Mouse (Mus musculus) gastrocnemius, postnatal 36 days (tissue): Measurements from ENCODE around the gene Rhbdl2. TPM values are rescaled to one million over a fixed set of nuclear protein-coding genes. Genes with fewer than 3 reads are reported as not detected.

ENCODE experiments used
- DNase-seq, 2 experiments: peaks; one replicate each; pipeline ENCODE4 v3.0.0; 2022
- intact Hi-C: fragments of 180-260 bp; cut with DNase I; formaldehyde crosslinking; loops from one replicate; pipeline ENCODE4 v1.15.1; 2025
- total RNA-seq, 2 experiments: library from RNA; stranded (reverse); gene quantifications; 2 replicates each; pipeline ENCODE4 v1.2.3; 2021

Rhbdl2 gene
- total RNA-seq, 2 experiments from 2014 or later = not detected

GRCm38 (mm10) chr4:123810475-123811295 is 23.0 kb downstream of the Rhbdl2 start:
- no peak for DNase-seq
- intact Hi-C loops = no loop called here

- intact Hi-C loops = no loop called here
- DNase-seq = no peak
These were observed 24.9 kb downstream of the Rhbdl2 start for GRCm38 (mm10) chr4:123812525-123812924.

GRCm38 (mm10) chr4:123814030-123814501 is 26.4 kb downstream of the Rhbdl2 start:
- no peak for DNase-seq
- intact Hi-C loops = no loop called here

DNA sequence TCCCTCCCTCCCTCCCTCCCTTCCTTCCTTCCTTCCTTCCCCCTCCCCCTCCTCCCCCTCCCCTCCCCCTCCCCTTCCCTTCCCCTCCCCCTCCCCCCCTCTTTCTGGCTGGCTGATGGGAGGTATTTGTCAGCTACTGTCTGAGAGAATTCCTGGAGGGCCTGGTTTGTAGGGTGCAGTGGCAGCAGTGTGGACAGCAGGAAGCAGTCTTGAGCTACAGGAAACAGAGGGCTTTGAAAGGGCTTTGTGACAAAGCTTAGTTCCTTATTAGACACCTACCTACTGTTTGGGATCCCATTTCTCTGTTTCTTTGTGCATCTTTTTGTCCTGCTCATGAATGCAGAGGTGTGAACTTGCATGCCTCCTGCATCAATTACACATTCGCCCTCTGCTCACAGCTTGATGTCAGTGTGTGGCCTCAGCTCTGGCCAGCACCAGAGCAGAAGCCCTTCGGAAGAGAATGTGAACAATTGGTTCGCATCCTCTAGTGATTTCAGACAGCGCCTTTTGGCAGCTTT is 31.5 kb downstream of the Rhbdl2 start:
- intact Hi-C loops = no loop called here
- no peak for DNase-seq

DNA sequence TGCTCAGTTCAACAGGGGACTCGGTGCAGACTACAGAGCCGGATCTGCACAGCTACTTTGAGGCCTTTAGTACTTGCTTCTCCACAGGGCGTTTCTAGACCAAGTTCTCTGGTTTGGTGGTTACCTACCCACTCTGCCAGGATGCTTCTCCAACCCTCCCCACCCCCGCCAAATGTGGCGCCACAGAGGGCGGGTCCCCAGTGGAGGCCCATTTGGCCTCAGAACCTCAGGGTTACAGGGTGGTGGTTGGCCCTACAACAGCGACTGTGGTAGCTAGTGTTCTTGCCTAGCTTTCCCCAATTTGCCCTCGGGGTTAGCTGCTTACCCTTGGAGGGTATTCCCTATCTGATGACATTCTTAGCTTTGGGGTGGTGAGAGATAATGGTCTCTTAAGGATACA is 54.5 kb downstream of the Rhbdl2 start:
- intact Hi-C loops = no loop called here
- no peak for DNase-seq

DNA sequence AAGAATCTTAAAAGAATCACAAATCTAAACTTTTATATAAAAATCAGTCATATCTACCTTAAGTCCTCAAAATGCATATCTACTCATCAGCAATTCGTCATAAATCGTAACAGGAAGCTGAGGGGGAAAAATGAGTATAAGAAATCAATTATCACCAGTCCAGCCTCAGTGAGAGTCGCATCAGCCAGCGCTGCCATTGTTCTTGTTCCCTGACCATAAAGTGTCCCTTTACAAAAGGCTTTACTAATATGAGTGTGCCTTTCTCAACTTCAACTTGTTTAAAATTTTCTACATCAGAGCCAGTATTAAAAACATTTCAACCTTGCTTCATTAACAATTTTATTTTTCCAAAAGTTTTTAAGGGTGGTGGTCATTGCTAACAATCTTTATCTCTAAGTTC is 69.2 kb downstream of the Rhbdl2 start:
- intact Hi-C loops = no loop called here
- DNase-seq = no peak

- intact Hi-C loops = no loop called here
- no peak for DNase-seq
These were observed 70.4 kb downstream of the Rhbdl2 start for GRCm38 (mm10) chr4:123858090-123858489.

DNA sequence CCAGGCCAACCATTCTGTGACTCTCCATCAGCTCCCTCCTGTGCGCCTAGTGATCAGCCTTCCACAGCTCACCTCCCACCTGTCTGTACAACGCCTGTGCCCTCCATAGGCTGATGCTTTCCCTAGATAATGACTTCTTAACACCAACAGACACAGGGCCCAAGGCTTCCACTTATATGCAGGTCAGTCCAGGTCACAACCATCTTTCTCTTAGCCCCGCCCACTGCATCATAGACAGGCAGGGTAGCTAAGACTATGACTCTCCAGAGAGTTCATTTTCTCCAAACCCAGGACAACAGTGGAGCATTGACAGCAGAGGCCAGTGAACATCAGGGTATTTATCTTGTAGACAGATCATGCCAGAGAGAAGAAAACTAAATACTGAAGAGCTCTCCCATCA is 71.7 kb downstream of the Rhbdl2 start, which contains the start of gene 4933427I04Rik:
Gene 4933427I04Rik (plus strand): TSS at position 301 of the 400 bp plus-strand sequence.
- no peak for DNase-seq
- intact Hi-C loops = no loop called here

DNA sequence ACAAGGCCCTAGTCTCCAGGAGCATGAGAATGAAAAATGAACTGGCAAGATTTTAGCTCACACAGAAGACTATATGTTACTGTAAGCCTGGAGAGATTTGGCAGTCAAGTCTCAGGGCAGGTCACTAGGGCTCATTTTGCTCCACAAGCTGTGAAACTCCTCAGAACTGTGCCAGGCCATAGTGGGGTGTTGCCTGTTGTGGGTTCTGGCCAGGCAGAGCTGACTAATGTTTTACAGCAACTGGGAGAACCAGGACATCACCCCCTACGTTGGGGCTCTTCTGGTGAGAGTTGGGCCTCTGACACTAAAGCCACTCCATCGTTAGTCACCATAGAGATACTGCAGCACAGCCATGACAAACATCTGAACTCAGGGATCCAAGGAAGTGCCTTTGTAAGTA is 72.1 kb downstream of the Rhbdl2 start:
- no peak for DNase-seq
- intact Hi-C loops = no loop called here

- intact Hi-C loops = no loop called here
- DNase-seq = no peak
These were observed 72.9 kb downstream of the Rhbdl2 start for GRCm38 (mm10) chr4:123860621-123861020.

Other genes starting within 250 kb of the Rhbdl2 start
- 10 to 100 TPM; 49.0 to 51.9 TPM for gene Macf1, start 103.5 kb upstream of the Rhbdl2 start, total RNA-seq
- 100 to 1,000 TPM; 246 to 272 TPM for gene Ndufs5, start 69.7 kb upstream of the Rhbdl2 start, total RNA-seq
- 10 to 100 TPM; 19.3 to 24.3 TPM for gene Akirin1, start 37.5 kb upstream of the Rhbdl2 start, total RNA-seq
- not detected for gene 4933427I04Rik, start 71.8 kb downstream of the Rhbdl2 start, total RNA-seq
- gene Mycbp, start 117.0 kb downstream of the Rhbdl2 start, total RNA-seq = 10 to 100 TPM; 17.1 to 18.5 TPM
- 10 to 100 TPM; 17.6 to 18.7 TPM for gene Rragc, start 129.6 kb downstream of the Rhbdl2 start, total RNA-seq
- gene 4930535I16Rik, start 130.1 kb downstream of the Rhbdl2 start, total RNA-seq = not detected